Comparison of ENCODE assay signal across 8 mouse cellular contexts in the genomic region with DNA sequence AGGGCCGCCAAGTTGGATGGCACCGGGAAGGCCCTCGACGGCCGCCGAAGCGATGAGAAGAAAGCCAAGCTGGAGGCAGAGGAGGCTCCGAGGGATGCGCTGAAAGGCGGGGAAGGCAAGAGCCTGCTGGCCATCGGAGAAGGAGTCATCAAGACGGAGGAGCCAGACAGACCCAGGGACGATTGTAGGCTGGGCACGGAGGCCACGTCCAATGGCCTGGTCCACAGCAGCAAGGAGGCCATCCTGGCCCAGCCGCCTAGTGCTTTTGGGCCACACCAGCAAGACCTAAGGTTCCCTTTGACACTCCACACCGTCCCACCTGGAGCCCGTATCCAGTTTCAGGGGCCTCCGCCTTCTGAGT. TPM values are rescaled to one million over a fixed set of nuclear protein-coding genes. Genes with fewer than 3 reads are reported as not detected.
DNase-seq lines count a peak whose midpoint lies in the region; ATAC-seq and TF ChIP-seq lines count a peak whose summit lies in the region.

No protein-coding gene starts in this region.

- H3K9me3 ChIP-seq in lung, embryonic 14.5 days (ENCODE audit: low read depth, low read length), result peaks cover 5% of the 10 kb centered on the region
- H3K9me3 ChIP-seq in forebrain, embryonic 13.5 days (replicated peaks), result peaks cover 6% of the 10 kb centered on the region; the same call in 1 of the 2 replicates
- H3K9me3 ChIP-seq in limb, embryonic 11.5 days (ENCODE audit: control insufficient read depth, low read length), result 0 out of 2 replicates have a peak, but pooled peaks cover 3% of the 10 kb centered on the region
- 0 out of 2 replicates have a peak, but pooled peaks cover 5% of the 10 kb centered on the region for H3K9me3 ChIP-seq in neural tube, embryonic 15.5 days (replicated peaks)

- H3K4me2 ChIP-seq in lung, embryonic 14.5 days, result peak overlapping the region; percentile 84
- H3K4me2 ChIP-seq in forebrain, embryonic 13.5 days, result peak overlapping the region; percentile 72
- peak overlapping the region; percentile 82 for H3K4me2 ChIP-seq in limb, embryonic 11.5 days (ENCODE audit: low read depth, severe bottlenecking)
- H3K4me2 ChIP-seq in neural tube, embryonic 15.5 days, result peak overlapping the region; percentile 87

- no peak; the same call in 1 of the 2 replicates for ATAC-seq in lung, embryonic 14.5 days (ENCODE audit: insufficient read depth)
- peak; percentile 37; the same call in 1 of the 2 replicates for ATAC-seq in forebrain, embryonic 13.5 days
- ATAC-seq in limb, embryonic 11.5 days (ENCODE audit: insufficient number of reproducible peaks, low FRiP score, low TSS enrichment, low read depth), result peak; percentile 54
- no peak for ATAC-seq in neural tube, embryonic 15.5 days (ENCODE audit: low FRiP score)
- ATAC-seq in megakaryocyte-erythroid progenitor cell, adult 5-6 weeks (replicated peaks; ENCODE audit: low FRiP score, low TSS enrichment, poor library complexity, severe bottlenecking), result no peak

- TF ChIP-seq CTCF in lung, embryonic 14.5 days (IDR thresholded peaks at IDR 0.05; ENCODE audit: low read depth), result no peak

- H3K9ac ChIP-seq in lung, embryonic 14.5 days, result peak overlapping the region; percentile 80
- peak overlapping the region; percentile 85 for H3K9ac ChIP-seq in forebrain, embryonic 13.5 days
- H3K9ac ChIP-seq in limb, embryonic 11.5 days (ENCODE audit: low read length), result peak overlapping the region; percentile 82
- peak overlapping the region; percentile 74 for H3K9ac ChIP-seq in neural tube, embryonic 15.5 days (replicated peaks)

- no peaks in the 10 kb centered on the region for H3K36me3 ChIP-seq in lung, embryonic 14.5 days (ENCODE audit: insufficient read depth)
- H3K36me3 ChIP-seq in forebrain, embryonic 13.5 days (ENCODE audit: poor library complexity, severe bottlenecking), result no peaks in the 10 kb centered on the region
- H3K36me3 ChIP-seq in limb, embryonic 11.5 days (ENCODE audit: control insufficient read depth, insufficient read depth, low read length), result no peaks in the 10 kb centered on the region
- H3K36me3 ChIP-seq in neural tube, embryonic 15.5 days, result no peaks in the 10 kb centered on the region

- WGBS in lung, embryonic 14.5 days, result 34% methylated on average over 19 of the region's 19 CpGs
- WGBS in forebrain, embryonic 13.5 days, result 38% methylated on average over 19 of the region's 19 CpGs
- 51% methylated on average over 19 of the region's 19 CpGs for WGBS in limb, embryonic 11.5 days
- WGBS in neural tube, embryonic 15.5 days, result 39% methylated on average over 17 of the region's 19 CpGs

- intact Hi-C loops in left cerebral cortex, postnatal 25 days (cut with DNase I), result no loop called here

- no peak for DNase-seq in lung, embryonic 14.5 days
- no peak for DNase-seq in lung, postnatal 25 days (ENCODE audit: low spot score)
- DNase-seq in limb, embryonic 11.5 days (ENCODE audit: low spot score), result no peak
- DNase-seq in thymus, postnatal 0 days (ENCODE audit: low spot score), result no peak
- DNase-seq in left cerebral cortex, postnatal 25 days (ENCODE audit: low spot score in 2 of 2), result no peak

- H3K27ac ChIP-seq in lung, embryonic 14.5 days (ENCODE audit: low read depth), result no peak overlapping the region; the same call in 1 of the 2 replicates
- peak overlapping the region; percentile 54; the same call in 1 of the 2 replicates for H3K27ac ChIP-seq in forebrain, embryonic 13.5 days
- no peak overlapping the region for H3K27ac ChIP-seq in limb, embryonic 11.5 days (replicated peaks; ENCODE audit: low read depth, low read length)
- peak overlapping the region; percentile 76 for H3K27ac ChIP-seq in neural tube, embryonic 15.5 days (replicated peaks)

- H3K4me1 ChIP-seq in lung, embryonic 14.5 days (ENCODE audit: insufficient read depth), result no peaks in the 10 kb centered on the region
- 0 out of 2 replicates have a peak, but pooled peaks cover 8% of the 10 kb centered on the region for H3K4me1 ChIP-seq in forebrain, embryonic 13.5 days
- no peaks in the 10 kb centered on the region for H3K4me1 ChIP-seq in limb, embryonic 11.5 days (ENCODE audit: control insufficient read depth, insufficient read depth, low read length)
- peaks cover 11% of the 10 kb centered on the region; the same call in 1 of the 2 replicates for H3K4me1 ChIP-seq in neural tube, embryonic 15.5 days

- peak overlapping the region; percentile 58 for H3K4me3 ChIP-seq in lung, embryonic 14.5 days (ENCODE audit: low read depth, low read length)
- peak overlapping the region; percentile 65 for H3K4me3 ChIP-seq in forebrain, embryonic 13.5 days
- H3K4me3 ChIP-seq in limb, embryonic 11.5 days (ENCODE audit: low read depth, low read length), result peak overlapping the region; percentile 46
- H3K4me3 ChIP-seq in neural tube, embryonic 15.5 days (replicated peaks), result peak overlapping the region; percentile 61

- peaks cover 3% of the 10 kb centered on the region; the same call in 1 of the 2 replicates for H3K27me3 ChIP-seq in lung, embryonic 14.5 days (ENCODE audit: insufficient read depth, low read length)
- H3K27me3 ChIP-seq in forebrain, embryonic 13.5 days, result peaks cover 11% of the 10 kb centered on the region; the same call in 1 of the 2 replicates
- H3K27me3 ChIP-seq in limb, embryonic 11.5 days (ENCODE audit: control insufficient read depth, insufficient read depth, low read length), result 0 out of 2 replicates have a peak, but pooled peaks cover 2% of the 10 kb centered on the region
- H3K27me3 ChIP-seq in neural tube, embryonic 15.5 days (replicated peaks), result no peaks in the 10 kb centered on the region

RNA-seq across cellular contexts. Expression of a gene that starts 0.8 kb away (rescaled TPM):
- 0.09 and 0.12 TPM in 2 replicates for polyA plus RNA-seq in lung, embryonic 14.5 days (2014; fragmentation: Nextera tagmentation; extraction: Ambion mirVana)
- not detected in 2 replicates for polyA plus RNA-seq in forebrain, embryonic 13.5 days (2015; fragmentation: Nextera tagmentation; extraction: Ambion mirVana)
- polyA plus RNA-seq in limb, embryonic 11.5 days (2014; fragmentation: Nextera tagmentation; extraction: Ambion mirVana), result 0.20 and 0.23 TPM in 2 replicates
- polyA plus RNA-seq in neural tube, embryonic 15.5 days (2015; fragmentation: Nextera tagmentation; extraction: Ambion mirVana), result 0.12 and 0.27 TPM in 2 replicates
- 0.19 and 0.26 TPM in 2 replicates for polyA plus RNA-seq in thymus, postnatal 0 days (2015; fragmentation: Nextera tagmentation; extraction: Ambion mirVana)
- not detected in 2 replicates for total RNA-seq in megakaryocyte-erythroid progenitor cell, adult 5-6 weeks (2014; fragmentation: Nextera tagmentation)
- total RNA-seq in megakaryocyte-erythroid progenitor cell, adult 5-6 weeks (2017), result not detected in 2 replicates
- under 1 TPM; 0.16 to 0.27 TPM for total RNA-seq in left cerebral cortex, postnatal 25 days (2021)

RNA-seq across cellular contexts. Expression of a gene that starts 25.6 kb away (rescaled TPM):
- polyA plus RNA-seq in lung, embryonic 14.5 days (2014; fragmentation: Nextera tagmentation; extraction: Ambion mirVana), result 11.6 and 14.1 TPM in 2 replicates
- 10.5 and 11.6 TPM in 2 replicates for polyA plus RNA-seq in forebrain, embryonic 13.5 days (2015; fragmentation: Nextera tagmentation; extraction: Ambion mirVana)
- polyA plus RNA-seq in limb, embryonic 11.5 days (2014; fragmentation: Nextera tagmentation; extraction: Ambion mirVana), result 12.1 and 14.3 TPM in 2 replicates
- 9.4 and 10.5 TPM in 2 replicates for polyA plus RNA-seq in neural tube, embryonic 15.5 days (2015; fragmentation: Nextera tagmentation; extraction: Ambion mirVana)
- polyA plus RNA-seq in thymus, postnatal 0 days (2015; fragmentation: Nextera tagmentation; extraction: Ambion mirVana), result 12.6 and 12.9 TPM in 2 replicates
- total RNA-seq in megakaryocyte-erythroid progenitor cell, adult 5-6 weeks (2014; fragmentation: Nextera tagmentation), result 25.1 and 33.2 TPM in 2 replicates
- 43.7 and 54.6 TPM in 2 replicates for total RNA-seq in megakaryocyte-erythroid progenitor cell, adult 5-6 weeks (2017)
- total RNA-seq in left cerebral cortex, postnatal 25 days (2021), result 10 to 100 TPM; 12.4 to 12.7 TPM

RNA-seq across cellular contexts. Expression of a gene that starts 36.1 kb away (rescaled TPM):
- 9.9 and 10.0 TPM in 2 replicates for polyA plus RNA-seq in lung, embryonic 14.5 days (2014; fragmentation: Nextera tagmentation; extraction: Ambion mirVana)
- polyA plus RNA-seq in forebrain, embryonic 13.5 days (2015; fragmentation: Nextera tagmentation; extraction: Ambion mirVana), result 8.7 and 8.8 TPM in 2 replicates
- polyA plus RNA-seq in limb, embryonic 11.5 days (2014; fragmentation: Nextera tagmentation; extraction: Ambion mirVana), result 8.0 and 9.6 TPM in 2 replicates
- polyA plus RNA-seq in neural tube, embryonic 15.5 days (2015; fragmentation: Nextera tagmentation; extraction: Ambion mirVana), result 22.5 and 24.5 TPM in 2 replicates
- polyA plus RNA-seq in thymus, postnatal 0 days (2015; fragmentation: Nextera tagmentation; extraction: Ambion mirVana), result 8.1 and 10.0 TPM in 2 replicates
- total RNA-seq in megakaryocyte-erythroid progenitor cell, adult 5-6 weeks (2014; fragmentation: Nextera tagmentation), result 3.6 and 4.4 TPM in 2 replicates
- 2.3 and 6.4 TPM in 2 replicates for total RNA-seq in megakaryocyte-erythroid progenitor cell, adult 5-6 weeks (2017)
- total RNA-seq in left cerebral cortex, postnatal 25 days (2021), result 10 to 100 TPM; 31.0 to 33.3 TPM

Comparison
In these comparisons a context has a peak if more than half of its experiments do, and no peak if none do; other contexts are left out.
1. ATAC-seq: peak in forebrain, embryonic 13.5 days (single experiment) and limb, embryonic 11.5 days (single experiment); none in lung, embryonic 14.5 days (single experiment), neural tube, embryonic 15.5 days (single experiment) and megakaryocyte-erythroid progenitor cell, adult 5-6 weeks (single experiment).
2. H3K27ac ChIP-seq: peak in forebrain, embryonic 13.5 days (single experiment) and neural tube, embryonic 15.5 days (single experiment); none in lung, embryonic 14.5 days (single experiment) and limb, embryonic 11.5 days (single experiment).
3. Peak in every context shown above with its lines, with median percentiles within 50 percentile points of each other: H3K4me2 ChIP-seq, H3K4me3 ChIP-seq and H3K9ac ChIP-seq.